Mouse (Mus musculus) frontal cortex, postnatal 10 days (tissue): ENCODE data around the gene Gm20747.
"Not testable (repeated sequence)": the region's sequence is repeated elsewhere in the genome, so short reads cannot be mapped to it uniquely, and the experiment has no call there.

Source experiments
- DNase-seq, 2 experiments: peaks; one replicate each; pipeline ENCODE4 v3.0.0; 2022; ENCODE audit warnings: low spot score in 2 of 2, mixed read lengths in 1 of 2

Gene Gm20747

DNA sequence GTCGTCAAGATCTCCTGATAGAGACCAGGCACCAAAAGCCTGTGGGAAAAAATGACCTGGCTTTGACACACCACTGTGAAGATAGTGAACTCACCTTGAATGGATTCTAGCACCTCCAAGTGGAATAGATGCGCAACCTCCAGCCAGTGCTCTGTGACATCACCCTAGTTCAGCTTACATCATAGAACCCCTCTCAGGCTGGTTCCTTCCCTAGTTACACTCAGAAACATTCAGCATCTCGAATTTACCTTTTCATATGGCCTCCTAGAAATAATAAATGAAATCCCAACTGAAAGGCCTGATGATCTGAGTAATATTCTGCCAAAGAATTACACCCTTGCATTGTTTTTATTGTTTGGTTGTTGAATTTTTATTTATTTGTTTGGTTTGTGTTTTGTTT is at the start of gene Gm20747:
Gm20747 (minus strand) TSS at position 101 of the 400 bp plus-strand sequence.
- not testable (repeated sequence) for DNase-seq
